Mouse (Mus musculus) erythroblast, embryonic 14.5 days (primary cell): ENCODE data around the gene Mdp1.

ENCODE experiments used
- GATA1 ChIP-seq: IDR thresholded peaks from 2 replicates; pipeline ENCODE4 v1.6.1; 2012; ENCODE audit warnings: low read length, inconsistent platforms, mixed read lengths
- TAL1 ChIP-seq: IDR thresholded peaks from 3 replicates; pipeline ENCODE4 v1.6.1; 2012; ENCODE audit warnings: low read length, inconsistent platforms, mixed read lengths

GRCm38 (mm10) chr14:55659960-55660573 is at the start of gene Mdp1:
- TF ChIP-seq TAL1 = no peak
- TF ChIP-seq GATA1 = no peak
